Mouse (Mus musculus): ENCODE data around the gene Cbfa2t2.

Gene Cbfa2t2

GRCm38 (mm10) chr2:154568329-154569070 is 132.2 kb downstream of the Cbfa2t2 start:
- DNase-seq (ENCODE audit: low spot score in 2 of 2), result no peak

GRCm38 (mm10) chr2:154569071-154569748 is 132.9 kb downstream of the Cbfa2t2 start:
- peak; percentile 66 for DNase-seq (ENCODE audit: low spot score in 2 of 2)

GRCm38 (mm10) chr2:154569836-154570286 is 133.6 kb downstream of the Cbfa2t2 start, which contains the start of gene E2f1:
Gene E2f1, minus strand, starts transcription at chr2:154569892.
- DNase-seq (ENCODE audit: low spot score in 2 of 2), result peak; percentile 90 to 95

GRCm38 (mm10) chr2:154570666-154571065 is 134.4 kb downstream of the Cbfa2t2 start:
- no peak for DNase-seq (ENCODE audit: low spot score in 2 of 2)

- DNase-seq (ENCODE audit: low spot score in 2 of 2), result no peak
These were observed 135.0 kb downstream of the Cbfa2t2 start for GRCm38 (mm10) chr2:154571266-154571665.

GRCm38 (mm10) chr2:154571976-154572375 is 135.7 kb downstream of the Cbfa2t2 start:
- no peak for DNase-seq (ENCODE audit: low spot score in 2 of 2)

- DNase-seq (ENCODE audit: low spot score in 2 of 2), result no peak
These were observed 136.7 kb downstream of the Cbfa2t2 start for GRCm38 (mm10) chr2:154572996-154573395.

GRCm38 (mm10) chr2:154574271-154574670 is 138.0 kb downstream of the Cbfa2t2 start:
- DNase-seq (ENCODE audit: low spot score in 2 of 2), result no peak

- no peak for DNase-seq (ENCODE audit: low spot score in 2 of 2)
These were observed 140.8 kb downstream of the Cbfa2t2 start for GRCm38 (mm10) chr2:154576876-154577743.

- no peak for DNase-seq (ENCODE audit: low spot score in 2 of 2)
These were observed 141.4 kb downstream of the Cbfa2t2 start for GRCm38 (mm10) chr2:154577744-154578067.

GRCm38 (mm10) chr2:154580586-154580985 is 144.3 kb downstream of the Cbfa2t2 start:
- no peak for DNase-seq (ENCODE audit: low spot score in 2 of 2)

GRCm38 (mm10) chr2:154581421-154581820 is 145.1 kb downstream of the Cbfa2t2 start:
- DNase-seq (ENCODE audit: low spot score in 2 of 2), result no peak

- DNase-seq (ENCODE audit: low spot score in 2 of 2), result peak; percentile 91 to 96
These were observed 147.9 kb downstream of the Cbfa2t2 start for GRCm38 (mm10) chr2:154583906-154584872.

- no peak for DNase-seq (ENCODE audit: low spot score in 2 of 2)
These were observed 148.8 kb downstream of the Cbfa2t2 start for GRCm38 (mm10) chr2:154584931-154585601.

- DNase-seq (ENCODE audit: low spot score in 2 of 2), result no peak
These were observed 150.1 kb downstream of the Cbfa2t2 start for GRCm38 (mm10) chr2:154586405-154586804.

All from frontal cortex, postnatal 36 days (tissue).